Mouse (Mus musculus): ENCODE measurements at regions not wholly inside any gene's neighbourhood (a gene's known extent, or its start where the extent isn't known, plus 50 kb on each side); places are given as distances from the start of the nearest gene placed in this dataset.

DNA sequence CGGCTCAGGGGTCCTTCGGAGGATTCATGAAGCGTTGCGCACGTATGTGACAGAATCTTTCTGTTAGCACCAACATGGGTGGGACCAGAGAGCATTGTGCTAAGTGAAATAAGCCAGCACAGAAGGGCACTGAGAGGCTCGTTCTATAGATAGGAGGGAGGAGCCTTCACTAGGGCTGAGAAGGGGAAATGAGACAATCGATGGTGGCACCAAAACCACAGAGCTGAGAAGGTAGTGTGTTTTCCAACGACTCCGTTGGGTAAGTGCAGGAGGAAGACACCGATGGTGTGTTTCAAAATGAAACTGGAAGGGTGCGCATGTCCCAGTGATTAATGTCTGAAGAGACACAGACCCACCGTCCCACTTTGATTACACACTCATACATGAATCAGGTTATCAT, 54.7 kb upstream of the Krtap11-1 start:
- no peak for DNase-seq (ENCODE audit: low read depth)

DNA sequence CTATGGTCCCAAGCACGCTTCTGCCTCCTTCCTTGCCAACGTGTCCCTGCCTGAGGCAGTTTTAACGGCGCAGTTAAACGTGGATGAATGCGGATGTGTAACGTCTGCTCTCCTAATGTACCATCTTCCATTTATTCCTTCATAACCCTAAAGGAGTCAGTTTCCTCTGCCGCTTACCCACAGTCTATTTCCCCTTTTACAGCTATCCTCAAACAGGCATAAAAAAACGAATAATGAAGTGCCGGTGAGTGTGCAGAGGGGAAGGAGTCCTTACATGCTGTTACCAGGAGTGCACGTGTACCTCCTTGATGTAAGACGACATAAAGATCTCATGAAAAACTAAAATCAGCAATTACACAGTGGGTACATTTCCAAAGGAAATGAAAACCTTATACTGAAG, 54.3 kb upstream of the Krtap11-1 start:
- no peak for DNase-seq (ENCODE audit: low read depth)

Measured in NIH3T3 (cell line).